Mouse (Mus musculus) layer of hippocampus, postnatal 10 days (tissue): Measurements from ENCODE around the gene Slc23a2. TPM values are rescaled to one million over a fixed set of nuclear protein-coding genes. Genes with fewer than 3 reads are reported as not detected.

Experiments
- DNase-seq, 2 experiments: peaks; one replicate each; pipeline ENCODE4 v3.0.0; 2021; ENCODE audit warnings: low spot score in 2 of 2
- total RNA-seq, 2 experiments: library from RNA; stranded (reverse); gene quantifications; 2 replicates each; pipeline ENCODE4 v1.2.3; 2021

Gene Slc23a2
- total RNA-seq, 2 experiments from 2014 or later, result 78.4 to 79.9 TPM

DNA sequence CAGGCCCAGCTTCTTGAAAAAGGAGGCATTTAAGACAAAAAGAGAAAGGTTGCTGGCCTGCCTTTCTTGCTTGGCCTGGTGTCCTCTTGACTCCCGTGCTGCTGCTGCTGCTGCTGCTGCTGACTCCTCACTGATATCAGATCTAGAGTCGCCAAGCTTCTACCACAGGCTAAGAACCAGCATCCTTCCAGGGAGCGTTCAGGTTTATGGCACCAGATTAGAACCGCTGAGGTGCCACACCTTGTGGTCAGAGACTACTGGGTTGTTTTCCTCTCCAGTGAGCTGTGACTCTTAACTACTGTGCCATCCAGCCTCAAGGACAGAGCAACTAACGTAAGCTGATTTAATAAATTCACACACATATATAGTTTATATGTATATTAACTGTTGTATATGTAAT lies 93.1 kb downstream of the Slc23a2 start:
- DNase-seq, result no peak

DNA sequence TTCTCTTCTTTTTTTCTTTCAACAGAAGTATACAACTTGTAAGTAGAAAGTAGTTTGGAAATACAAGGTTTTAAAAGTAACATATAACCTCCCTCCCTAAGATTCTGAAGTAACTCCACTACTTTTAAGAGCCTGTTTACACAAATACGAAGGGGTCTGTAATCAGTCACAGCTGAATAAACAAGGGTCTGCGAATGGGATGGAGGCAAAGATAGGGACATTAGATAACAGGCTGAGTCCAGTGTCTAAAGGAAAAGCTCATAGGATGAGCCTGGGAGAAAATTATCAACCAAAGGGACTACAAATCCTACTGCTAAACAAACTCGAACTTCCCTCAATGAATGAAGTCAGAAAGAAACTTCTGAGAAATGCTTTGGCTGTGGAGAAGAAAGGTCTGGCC lies 95.0 kb downstream of the Slc23a2 start:
- DNase-seq, result no peak

DNA sequence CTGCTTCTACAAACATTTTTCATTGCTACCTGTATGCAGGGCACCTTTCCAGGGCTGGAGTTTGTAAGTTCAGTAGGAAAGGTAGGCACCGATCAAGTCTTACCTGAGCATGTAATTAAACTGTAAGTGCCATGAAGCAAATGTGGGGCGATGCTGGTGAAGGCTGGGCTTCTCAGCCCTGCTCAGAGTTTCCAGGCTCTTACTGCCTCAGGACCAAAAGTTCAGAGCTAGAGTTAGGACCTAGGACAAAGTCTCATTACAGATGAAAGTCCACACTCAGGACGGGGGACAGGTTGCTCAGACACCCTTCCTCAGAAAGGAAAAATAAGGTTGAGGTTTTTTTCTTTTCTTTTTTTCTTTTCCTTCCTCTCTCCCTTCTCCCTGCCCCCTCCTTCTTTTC lies 95.4 kb downstream of the Slc23a2 start:
- DNase-seq, result no peak

DNA sequence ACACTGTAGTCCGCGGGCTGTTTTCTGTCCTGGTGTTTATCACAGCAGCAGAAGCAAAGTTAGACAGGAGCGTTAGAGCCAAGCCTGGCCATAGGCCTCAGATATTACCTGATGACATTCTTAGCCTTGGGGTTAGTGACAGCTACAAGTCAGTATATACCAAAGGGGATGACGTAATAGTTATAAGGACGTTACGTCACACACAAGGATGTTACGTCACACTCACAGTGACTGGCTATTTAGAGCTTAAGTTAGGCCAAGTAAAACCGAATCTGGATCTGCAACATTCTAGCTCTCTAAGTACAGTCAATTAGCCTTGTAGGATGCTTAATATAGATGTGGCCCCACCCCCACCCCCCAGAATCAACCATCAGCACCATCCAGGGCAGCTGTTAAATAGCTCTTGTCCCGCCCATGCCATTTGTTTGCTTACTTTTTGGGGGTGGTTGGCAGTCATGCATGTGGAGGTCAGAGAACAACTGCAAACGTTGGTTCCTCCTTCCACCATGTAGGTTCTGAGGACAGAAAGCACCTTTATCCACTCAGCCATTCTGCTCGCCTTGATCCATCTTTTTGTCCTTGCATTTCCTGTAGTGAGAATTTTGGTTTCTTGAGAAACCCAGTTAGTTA lies 96.7 kb downstream of the Slc23a2 start:
- no peak for DNase-seq

GRCm38 (mm10) chr2:132047364-132047763 lies 97.5 kb downstream of the Slc23a2 start:
- no peak for DNase-seq

DNA sequence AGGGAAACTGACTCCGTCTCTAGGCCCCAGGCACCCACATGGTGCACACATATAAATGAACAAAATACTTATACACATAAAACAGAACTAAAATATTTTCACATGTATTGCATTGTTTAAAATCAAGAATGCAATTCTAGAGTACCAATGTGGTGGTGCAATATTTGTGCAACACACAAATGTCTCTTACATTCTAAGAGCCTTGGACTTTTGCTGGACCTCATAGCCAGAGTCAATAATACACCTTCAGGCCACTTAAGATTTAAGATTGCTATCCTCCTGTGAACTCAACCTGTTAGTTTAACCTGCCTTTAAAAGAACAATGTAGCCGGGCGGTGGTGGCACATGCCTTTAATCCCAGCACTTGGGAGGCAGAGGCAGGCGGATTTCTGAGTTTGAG lies 98.2 kb downstream of the Slc23a2 start:
- DNase-seq, result no peak

GRCm38 (mm10) chr2:132044320-132045274 lies 100.3 kb downstream of the Slc23a2 start:
- DNase-seq, result no peak

DNA sequence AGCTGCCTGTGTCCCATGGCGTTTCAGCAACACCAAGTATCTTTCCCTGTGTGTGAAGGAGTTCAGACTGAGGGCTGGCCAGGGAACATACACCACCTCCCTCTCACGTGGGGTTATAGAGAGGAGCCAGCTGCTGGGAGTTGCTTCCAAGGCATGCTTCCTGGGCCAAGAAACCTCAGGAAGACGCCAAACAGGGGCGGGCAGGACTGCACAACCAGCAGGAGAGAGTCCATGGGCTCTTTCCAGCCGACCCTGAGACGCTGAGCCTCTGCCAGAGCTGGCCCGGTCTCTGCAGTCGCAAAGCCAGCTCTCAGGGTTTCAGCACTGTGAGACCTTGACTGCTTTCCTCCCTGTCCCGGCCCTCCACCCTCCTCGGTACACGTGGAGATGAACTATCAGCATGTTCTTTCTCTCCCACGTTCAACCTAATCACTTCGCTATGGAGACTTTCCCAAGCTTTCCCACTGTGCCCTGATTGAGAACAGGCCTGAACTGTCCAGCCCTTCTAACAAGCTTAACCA lies 101.7 kb downstream of the Slc23a2 start:
- peak; percentile 66 to 74 for DNase-seq

DNA sequence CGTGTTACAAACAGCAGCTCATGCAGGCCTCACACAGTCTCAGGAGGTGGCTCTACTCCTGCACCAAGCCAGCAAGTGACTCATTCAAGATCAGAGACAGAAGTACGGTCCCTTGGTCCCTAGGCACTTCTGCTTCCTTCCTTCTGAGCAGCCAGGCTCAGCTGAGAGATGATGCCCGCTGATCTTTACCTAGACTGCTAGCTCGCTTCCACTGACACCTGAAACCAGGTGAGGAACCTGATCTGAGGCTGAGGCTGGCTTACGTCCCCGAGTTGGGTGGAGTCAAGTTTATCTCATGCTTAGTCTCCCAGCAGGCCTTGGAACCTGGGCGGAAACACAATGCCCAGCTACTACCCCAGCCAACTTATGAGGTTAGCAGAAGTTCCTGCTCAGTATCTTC lies 105.0 kb downstream of the Slc23a2 start:
- no peak for DNase-seq

DNA sequence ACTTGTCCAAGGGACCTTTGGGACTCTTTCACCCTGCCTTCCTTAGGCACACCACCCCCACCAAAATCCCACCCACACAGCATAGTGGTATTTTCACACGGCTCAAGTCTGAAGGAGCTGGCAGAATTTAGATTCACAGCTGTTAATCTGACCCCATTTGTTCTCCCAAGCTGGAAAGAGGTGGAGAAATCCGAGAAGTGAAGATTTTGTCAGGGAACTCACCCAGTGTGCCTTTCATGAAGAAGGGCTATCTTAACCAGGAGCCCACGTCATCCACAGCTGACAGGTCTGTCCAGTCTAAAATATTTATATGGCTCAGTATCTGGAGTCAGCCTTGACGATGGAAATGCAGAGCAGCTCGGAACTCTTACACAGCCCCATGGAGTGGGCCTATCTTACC lies 108.6 kb downstream of the Slc23a2 start:
- no peak for DNase-seq

DNA sequence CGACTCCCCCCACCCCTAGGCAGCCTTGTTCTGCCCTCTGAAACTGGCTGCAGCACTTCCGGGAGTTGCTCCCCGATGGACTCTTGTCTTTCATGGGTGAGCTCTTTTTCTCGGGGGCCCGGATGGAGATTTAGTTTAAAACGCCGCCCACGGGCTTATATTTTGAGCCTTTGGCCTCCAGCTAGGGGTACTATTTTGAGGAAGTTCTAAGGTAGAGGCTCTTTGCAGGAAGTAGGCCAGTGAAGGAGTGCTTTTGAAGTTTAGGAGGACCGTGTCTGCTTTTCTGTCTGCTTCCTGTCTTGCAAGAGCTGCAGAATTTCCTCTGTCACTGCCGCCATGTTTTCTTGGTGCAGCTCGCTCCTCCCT lies 109.5 kb downstream of the Slc23a2 start:
- no peak for DNase-seq

DNA sequence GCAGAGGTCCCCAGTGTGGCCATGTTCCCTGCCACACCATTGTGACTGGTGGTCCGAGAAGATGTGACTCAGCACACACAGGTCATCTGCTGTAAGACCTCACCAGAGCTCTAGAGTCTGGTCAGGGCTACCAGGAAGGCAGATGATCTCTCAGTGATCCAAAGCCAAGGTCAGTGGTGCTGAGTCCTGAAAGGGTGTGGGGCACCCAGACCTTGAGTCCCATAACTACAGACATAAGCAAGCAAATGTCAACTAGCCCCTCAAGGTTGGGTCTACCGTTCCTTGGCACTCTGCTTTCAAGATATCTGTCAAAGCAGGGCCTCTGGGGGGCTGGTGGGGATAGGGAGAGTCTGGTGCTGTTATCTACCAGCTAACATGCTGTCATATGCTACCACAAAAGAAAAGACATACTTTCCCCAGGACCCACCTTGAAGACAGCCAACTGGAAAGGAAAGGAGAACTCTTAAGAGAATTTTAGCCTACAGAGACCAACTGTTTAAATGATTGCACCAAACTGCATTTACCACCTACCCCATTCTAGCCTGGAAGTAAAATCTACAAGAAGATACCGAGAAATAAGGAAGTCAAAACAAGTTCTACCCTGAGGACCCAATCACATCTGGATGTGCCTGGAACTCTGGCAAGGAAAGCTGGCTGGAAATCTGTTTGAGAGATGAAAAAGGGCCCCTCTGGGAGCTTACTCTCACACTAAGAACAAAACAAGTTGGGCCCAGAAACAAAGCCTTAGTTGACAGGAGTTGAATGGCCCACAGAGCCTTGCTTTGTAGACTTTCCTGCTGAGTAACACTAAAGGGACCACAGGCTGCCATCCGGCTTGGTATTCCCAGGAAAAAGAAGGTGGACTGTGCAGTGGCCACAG lies 110.1 kb downstream of the Slc23a2 start:
- no peak for DNase-seq

DNA sequence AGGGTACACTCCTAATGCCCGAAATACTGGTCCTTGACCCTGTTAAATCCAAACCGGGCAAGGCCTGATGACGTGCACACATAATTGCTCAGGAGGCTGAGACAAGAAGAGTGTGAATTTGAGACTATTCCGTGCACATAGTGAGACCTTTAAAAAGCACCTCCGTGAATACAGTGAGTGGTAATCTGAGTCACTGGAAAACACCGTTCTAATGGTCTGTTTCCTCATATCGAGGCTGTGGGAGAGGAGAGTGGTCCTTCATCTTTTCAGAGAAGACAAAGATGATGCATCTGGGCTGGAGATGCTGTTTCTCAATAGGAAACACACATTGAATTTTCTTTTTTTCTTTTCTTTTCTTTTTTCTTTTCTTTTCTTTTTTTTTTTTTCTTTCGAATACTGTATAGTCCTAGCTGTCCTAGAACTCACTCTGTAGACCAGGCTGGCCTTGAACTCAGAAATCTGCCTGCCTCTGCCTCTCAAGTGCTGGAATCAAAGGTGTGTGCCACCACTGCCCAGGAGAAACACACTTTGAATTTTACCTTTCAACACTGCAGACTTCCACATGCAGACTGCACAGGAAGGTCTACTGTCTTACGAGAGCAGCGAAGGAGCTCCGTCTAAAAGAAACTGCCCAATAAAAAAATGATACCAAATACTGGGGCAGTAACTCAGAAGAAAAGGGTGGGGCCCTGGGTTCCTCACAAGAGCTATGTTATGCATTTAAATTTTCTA lies 113.4 kb downstream of the Slc23a2 start:
- no peak for DNase-seq

DNA sequence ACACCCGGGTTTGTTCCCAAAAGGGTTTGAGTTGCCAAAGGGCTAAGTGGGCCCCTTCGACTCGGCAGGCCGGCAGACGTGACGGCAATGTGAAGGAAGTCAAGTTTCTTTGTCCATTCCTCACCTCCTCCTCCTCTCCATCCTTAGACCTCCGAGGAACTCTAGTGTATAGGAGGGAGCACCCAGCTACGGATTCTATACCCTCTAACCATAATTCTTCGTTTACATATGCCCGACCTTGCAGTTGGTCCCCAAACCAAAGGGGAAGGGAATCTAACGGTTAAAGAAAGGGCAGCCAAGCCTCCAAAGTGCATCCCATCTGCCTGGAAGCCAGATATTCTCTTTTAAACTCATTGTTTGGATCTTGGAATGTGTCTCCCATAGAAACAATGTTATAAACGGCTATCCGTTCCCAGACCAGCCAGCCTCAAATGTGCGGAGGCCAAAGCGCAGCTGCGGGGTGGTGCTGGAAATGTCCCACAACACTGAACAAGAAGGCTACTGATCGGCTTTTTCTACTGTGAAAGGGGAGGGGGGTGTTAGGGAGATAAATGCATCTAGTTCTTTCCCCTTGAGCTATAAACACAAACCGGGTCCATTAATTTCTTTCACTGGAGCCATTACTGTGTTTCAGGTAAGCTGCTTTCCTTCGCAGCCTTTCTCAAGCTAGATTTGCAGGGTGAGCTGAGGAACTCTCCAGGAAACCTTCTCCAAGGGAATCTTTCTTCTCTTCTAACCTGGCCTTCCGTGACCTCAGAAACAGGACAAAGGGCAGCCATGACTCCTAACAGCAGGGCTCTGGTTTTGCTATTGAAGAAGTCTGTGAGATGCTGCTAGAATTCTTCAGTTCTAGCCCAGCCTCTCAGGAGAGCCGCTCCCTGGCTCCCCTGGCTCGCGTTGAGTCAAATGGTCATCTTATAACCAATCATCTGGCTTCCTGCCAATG lies 114.2 kb downstream of the Slc23a2 start:
- peak; percentile 40 to 52 for DNase-seq

DNA sequence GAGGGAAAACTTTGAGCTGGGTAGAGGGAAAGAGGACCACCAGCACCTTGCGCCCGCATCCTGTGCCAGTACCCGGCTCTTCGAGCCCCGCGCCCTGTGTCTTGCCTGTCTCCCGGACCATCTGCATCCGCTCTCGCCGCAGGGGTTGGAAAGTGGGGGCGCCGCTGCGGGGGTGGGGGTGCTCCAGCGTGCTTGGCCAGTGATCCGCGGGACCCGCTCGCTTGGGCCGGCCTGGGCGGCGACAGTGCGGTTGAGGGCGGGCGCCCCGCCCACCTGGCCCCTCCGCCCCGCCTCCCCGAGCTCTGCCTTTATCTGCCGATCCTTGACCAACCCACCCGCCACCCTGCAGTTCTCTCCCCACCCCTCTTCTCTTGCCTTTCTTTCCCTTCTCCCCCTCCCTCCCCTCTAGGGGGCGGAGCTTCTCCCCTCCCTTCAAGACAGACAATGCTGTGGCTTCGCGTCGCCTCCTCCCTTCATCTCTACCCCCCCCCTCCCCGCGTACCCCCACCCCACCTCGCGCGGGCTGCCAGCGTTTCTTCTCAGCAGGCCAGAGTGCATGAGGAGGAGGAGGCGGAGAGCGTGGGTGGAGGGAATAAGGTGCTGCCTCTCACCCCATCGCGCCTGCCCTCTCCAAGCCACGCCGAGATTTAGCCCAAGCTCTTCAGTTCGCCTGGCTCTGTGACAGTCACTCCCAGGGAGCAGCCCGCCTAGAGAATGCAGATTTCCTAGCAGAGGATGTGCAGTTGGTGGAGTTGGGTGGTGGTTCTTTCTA lies 115.1 kb downstream of the Slc23a2 start, which contains the start of gene Rassf2:
Rassf2 (minus strand) TSS at position 613 of the 772 bp plus-strand sequence.
- peak; percentile 78 to 86 for DNase-seq

DNA sequence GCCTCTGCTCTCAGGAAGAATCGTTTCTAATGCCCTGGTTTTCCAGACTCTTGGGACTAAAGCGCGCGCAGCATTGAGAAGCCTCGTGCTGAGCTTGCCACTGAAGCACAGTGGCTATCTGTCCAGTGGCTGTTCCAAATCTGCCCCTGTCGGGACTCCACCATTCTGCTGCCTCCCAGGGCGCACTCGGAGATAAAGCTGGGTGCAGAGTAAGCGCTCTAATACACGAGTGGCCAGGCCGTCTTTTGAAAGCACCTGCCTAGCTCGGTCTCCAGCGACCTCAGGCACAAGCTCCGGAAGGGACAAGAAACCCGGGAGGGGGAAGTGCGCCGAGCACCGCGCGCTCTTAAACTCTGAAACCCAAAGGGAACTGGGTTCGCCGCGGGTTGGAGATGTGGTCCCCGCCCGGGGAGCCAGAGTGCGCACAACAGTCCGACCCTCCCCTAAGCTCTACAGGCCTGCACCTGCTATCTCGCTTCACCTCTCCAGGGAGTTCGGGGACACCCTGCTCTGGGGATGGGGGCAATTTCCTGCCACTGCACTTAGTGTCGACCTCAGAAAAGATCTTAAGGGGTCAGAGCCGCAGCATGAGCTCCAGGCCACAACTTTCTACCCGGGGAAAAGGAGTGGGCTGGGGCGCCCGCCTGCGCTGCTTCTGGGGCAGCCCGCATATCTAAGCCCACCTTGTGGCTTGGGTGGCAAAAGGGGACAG lies 115.9 kb downstream of the Slc23a2 start:
- DNase-seq, result peak; percentile 44 to 48

DNA sequence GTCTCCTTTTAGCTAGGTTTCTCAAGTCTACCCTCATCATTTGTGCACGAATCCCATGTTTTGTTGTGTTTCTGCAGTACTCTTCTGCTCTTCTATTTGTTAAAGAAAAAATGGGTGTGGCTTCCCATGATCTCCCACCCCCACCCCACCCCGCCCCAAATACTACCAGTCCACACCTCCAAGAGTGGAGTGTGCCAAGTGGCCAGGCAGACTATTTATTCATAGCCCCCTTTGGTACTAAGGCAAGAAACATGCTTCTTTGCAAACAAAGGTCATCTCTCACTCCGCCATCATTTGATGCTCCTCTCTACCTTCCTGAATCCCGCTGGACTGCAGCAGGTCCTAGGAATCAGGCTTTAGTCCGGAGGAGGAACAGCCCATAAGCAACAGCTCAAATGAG lies 116.8 kb downstream of the Slc23a2 start:
- DNase-seq, result no peak

- DNase-seq, result no peak
Measured at GRCm38 (mm10) chr2:132027366-132027765, 117.5 kb downstream of the Slc23a2 start.
